Mouse (Mus musculus): ENCODE measurements around the gene Cenpa.
A peak's percentile ranks its signal among the peaks of the same experiment; 100 is the strongest.
"Not testable (repeated sequence)": the region's sequence is repeated elsewhere in the genome, so short reads cannot be mapped to it uniquely, and the experiment has no call there.

The Cenpa gene

GRCm38 (mm10) chr5:30646036-30646435 lies 20.5 kb upstream of the Cenpa start:
- no peak for DNase-seq (ENCODE audit: low spot score in 2 of 2)

- no peak for DNase-seq (ENCODE audit: low spot score in 2 of 2)
Observed at GRCm38 (mm10) chr5:30647396-30647795, 19.2 kb upstream of the Cenpa start.

- peak; percentile 85 to 89 for DNase-seq (ENCODE audit: low spot score in 2 of 2)
Observed at GRCm38 (mm10) chr5:30647815-30648560, 18.6 kb upstream of the Cenpa start, which contains the start of gene Slc35f6. Gene Slc35f6, plus strand, starts transcription at chr5:30647933.

- DNase-seq (ENCODE audit: low spot score in 2 of 2) = no peak
Observed at GRCm38 (mm10) chr5:30649558-30649957, 17.0 kb upstream of the Cenpa start.

DNA sequence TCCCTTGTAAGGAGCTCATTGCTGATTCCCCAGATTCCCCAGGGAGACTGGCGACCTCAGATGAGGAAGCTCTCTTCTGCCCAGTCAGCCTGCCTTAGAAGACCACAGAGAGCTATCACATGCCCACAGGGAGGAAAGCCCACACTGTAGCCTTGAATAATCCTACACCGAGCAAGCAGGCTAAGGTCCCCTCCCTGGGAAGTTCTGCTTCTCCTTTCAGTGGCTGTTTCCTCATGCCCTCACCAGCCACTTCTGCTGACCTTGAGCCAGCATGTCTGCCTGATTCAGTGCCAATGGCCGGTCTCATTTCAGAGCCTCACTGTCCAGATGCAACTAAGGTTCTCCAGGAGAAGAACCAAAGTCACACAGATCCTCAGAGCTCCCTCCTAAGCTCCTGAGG lies 15.8 kb upstream of the Cenpa start:
- DNase-seq (ENCODE audit: low spot score in 2 of 2) = no peak

- DNase-seq (ENCODE audit: low spot score in 2 of 2) = no peak
Observed at GRCm38 (mm10) chr5:30651554-30651953, 15.0 kb upstream of the Cenpa start.

GRCm38 (mm10) chr5:30653246-30653645 lies 13.3 kb upstream of the Cenpa start:
- DNase-seq (ENCODE audit: low spot score in 2 of 2) = no peak

GRCm38 (mm10) chr5:30655042-30655441 lies 11.5 kb upstream of the Cenpa start:
- DNase-seq (ENCODE audit: low spot score in 2 of 2) = no peak

DNA sequence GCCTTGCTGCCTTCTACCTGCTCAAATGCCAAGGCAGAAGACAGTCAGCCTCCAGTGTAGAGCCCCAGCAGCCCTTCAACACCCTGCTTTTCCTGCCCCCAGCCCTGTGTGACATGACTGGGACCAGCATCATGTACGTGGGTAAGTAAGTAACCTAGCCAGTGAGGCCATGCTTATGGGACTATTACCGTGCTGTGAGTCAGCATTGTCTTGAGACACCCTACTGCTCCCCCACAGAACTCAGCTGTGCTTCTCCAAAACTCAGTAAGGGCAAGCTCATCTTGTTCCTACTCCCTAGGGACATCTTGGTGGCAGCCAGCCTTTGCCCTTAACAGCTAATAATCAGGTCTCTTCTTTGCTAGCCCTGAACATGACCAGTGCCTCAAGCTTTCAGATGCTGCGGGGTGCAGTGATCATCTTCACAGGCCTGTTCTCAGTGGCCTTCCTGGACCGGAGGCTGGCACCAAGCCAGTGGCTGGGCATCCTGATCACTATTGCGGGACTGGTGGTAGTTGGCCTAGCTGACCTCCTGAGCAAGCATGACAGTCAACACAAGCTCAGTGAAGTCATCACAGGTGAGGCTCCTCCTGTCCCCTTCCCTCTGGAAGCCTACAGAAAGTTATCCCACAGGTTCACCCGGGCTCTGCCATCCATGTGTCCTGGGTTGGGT lies 10.9 kb upstream of the Cenpa start:
- DNase-seq (ENCODE audit: low spot score in 2 of 2) = no peak

- no peak for DNase-seq (ENCODE audit: low spot score in 2 of 2)
Observed at GRCm38 (mm10) chr5:30659042-30659441, 7.5 kb upstream of the Cenpa start.

GRCm38 (mm10) chr5:30660278-30660677 lies 6.3 kb upstream of the Cenpa start:
- DNase-seq (ENCODE audit: low spot score in 2 of 2) = no peak

DNA sequence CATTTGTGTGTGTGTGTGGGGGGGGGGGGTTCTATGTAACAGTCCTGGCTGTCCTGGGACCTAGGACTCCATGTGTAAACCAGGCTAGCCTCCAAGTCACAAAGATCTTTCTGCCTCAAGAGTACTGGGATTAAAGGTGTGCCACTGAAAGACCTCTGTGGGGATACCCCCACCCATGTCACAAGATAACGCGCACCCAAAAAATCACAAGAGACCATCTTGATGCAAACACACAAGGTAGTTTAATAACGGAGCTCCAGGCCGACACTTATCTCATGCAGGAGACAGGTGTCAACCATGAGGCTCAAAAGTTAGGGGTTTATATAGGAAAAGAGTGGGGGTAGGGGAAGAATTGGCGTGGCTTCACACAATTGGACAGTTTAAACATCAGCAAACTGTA lies 5.8 kb upstream of the Cenpa start:
- DNase-seq (ENCODE audit: low spot score in 2 of 2) = no peak

DNA sequence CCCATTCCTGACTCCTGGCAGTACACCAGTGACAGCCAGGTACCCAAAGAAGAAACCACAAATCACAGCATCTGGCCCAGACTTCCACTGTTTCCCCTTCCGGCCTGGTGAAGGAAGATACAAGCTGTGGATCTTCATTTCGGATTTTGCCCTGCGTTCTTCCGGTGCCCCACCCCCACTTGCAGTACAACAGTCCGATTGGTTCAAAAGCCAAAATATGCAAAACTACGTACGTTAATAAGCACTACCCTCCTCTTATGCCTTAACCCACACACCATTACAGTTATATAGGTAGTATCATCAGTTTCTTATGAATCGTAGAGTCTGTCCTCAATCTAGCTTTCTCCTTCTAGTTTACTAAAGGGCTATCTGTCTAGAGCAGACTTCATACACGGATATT lies 1.2 kb upstream of the Cenpa start:
- DNase-seq (ENCODE audit: low spot score in 2 of 2) = no peak

- DNase-seq (ENCODE audit: low spot score in 2 of 2) = no peak
Observed at GRCm38 (mm10) chr5:30665968-30666367, 609 bp upstream of the Cenpa start.

- DNase-seq (ENCODE audit: low spot score in 2 of 2) = no peak
Observed at GRCm38 (mm10) chr5:30667215-30667614, 638 bp downstream of the Cenpa start.

GRCm38 (mm10) chr5:30667686-30668085 lies 1.1 kb downstream of the Cenpa start:
- DNase-seq (ENCODE audit: low spot score in 2 of 2) = no peak

- DNase-seq (ENCODE audit: low spot score in 2 of 2) = no peak
Observed at GRCm38 (mm10) chr5:30668637-30669495, 2.3 kb downstream of the Cenpa start.

DNA sequence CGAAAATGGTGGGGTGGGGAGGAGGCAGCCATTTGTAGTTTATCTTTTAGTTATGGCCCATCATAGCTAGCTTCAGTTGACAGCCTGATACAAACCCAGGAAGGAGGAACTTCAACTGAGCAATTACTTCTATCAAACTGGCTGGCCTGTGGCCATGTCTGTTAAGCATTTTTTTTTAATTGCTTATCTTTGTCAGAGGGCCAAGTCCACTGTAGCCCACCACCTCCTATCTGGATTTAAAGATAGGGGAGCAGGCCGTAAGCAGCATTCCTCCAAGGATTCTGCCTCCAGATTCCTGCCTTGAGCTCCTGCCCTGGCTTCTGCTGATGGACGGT lies 2.9 kb downstream of the Cenpa start:
- no peak for DNase-seq (ENCODE audit: low spot score in 2 of 2)

GRCm38 (mm10) chr5:30670091-30670490 lies 3.5 kb downstream of the Cenpa start:
- DNase-seq (ENCODE audit: low spot score in 2 of 2) = no peak

GRCm38 (mm10) chr5:30674001-30674400 lies 7.4 kb downstream of the Cenpa start:
- DNase-seq (ENCODE audit: low spot score in 2 of 2) = no peak

GRCm38 (mm10) chr5:30676800-30677199 lies 10.2 kb downstream of the Cenpa start:
- no peak for DNase-seq (ENCODE audit: low spot score in 2 of 2)

- not testable (repeated sequence) for DNase-seq (ENCODE audit: low spot score in 2 of 2)
Observed at GRCm38 (mm10) chr5:30678069-30678468, 11.5 kb downstream of the Cenpa start.

Measured in spleen, postnatal 14 days (tissue).